Mouse (Mus musculus): ENCODE measurements around the gene Psmd13.

- TF ChIP-seq CTCF (IDR thresholded peaks at IDR 0.05; ENCODE audit: extremely low read depth, insufficient read depth, insufficient read length, insufficient replicate concordance) (no peak), POLR2A (IDR thresholded peaks at IDR 0.05; ENCODE audit: low read depth, low read length) (no peak)
These were observed 23.9 kb upstream of the Psmd13 start, which contains the start of gene Bet1l for GRCm38 (mm10) chr7:140857550-140858505.
